Mouse (Mus musculus) 3134 (cell line): ENCODE measurements around the gene Gbgt1.
A peak's percentile ranks its signal among the peaks of the same experiment; 100 is the strongest.

Source experiments
- DNase-seq: peaks from one replicate; pipeline ENCODE4 v3.0.0-alpha.2; 2011; ENCODE audit warnings: low spot score; ENCODE audit not compliant: insufficient read length; ENCODE audit errors: extremely low read depth

The Gbgt1 gene

DNA sequence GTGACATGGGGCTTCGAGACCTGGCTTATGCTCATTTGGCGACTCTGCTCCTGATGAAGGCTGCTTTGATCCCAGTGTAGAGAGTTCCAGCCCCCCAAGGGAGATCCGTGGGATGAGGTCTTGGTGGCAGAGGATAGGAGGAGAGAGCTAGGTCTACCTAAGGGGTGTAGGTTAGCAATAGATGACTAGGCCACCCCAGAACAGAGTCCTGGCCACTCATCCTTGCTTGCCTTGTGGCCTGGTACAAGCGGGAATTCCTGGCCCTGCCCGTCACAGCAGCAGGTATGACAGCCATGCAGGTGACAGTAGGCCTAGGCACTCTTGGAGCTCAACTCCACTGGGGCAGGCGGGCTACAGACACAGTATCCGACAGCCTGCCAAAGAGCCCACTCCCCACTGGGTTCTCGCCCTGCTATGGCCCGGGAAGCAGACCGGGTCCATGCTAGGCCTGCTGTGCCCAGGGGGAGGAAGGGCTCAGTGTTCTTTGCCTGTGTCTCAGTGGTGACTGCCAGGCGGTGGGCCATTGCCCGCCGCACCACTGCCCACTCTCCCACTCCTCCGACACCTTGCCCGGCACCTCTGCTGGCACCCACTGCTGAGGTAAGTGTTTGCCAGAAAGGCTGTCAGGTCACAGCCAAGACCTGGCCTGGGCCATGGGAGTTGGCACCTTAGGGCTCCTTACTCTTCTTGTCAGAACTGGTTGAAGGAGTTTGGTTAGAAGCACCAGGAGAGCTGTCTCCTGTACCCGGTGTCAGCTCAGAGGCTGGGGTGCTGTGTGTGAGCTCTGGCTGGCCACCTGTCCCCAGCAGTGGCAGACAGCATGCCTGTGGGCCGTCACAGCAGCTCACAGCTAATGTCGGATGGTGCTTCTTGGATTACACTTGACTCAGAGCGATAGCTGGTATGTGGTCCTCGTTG lies 31.0 kb downstream of the Gbgt1 start:
- no peak for DNase-seq

DNA sequence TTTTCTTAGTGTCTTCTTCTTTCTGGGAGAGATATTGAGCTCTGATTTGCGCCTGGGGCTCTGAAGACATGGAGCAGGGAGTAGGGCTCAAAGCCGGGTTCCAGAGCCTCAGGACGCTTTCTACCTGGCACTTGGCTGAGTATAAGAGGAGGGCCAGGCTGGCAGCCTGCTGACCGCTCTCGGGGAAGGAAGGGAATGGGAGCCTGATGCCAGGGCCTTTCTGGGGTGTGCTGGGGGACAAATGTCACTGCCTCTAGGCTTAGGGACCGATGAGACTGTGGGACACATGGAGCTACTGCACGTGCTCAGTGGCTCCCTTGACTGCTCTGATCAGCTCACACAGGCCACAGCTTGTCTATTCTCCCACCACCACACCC lies 31.7 kb downstream of the Gbgt1 start:
- DNase-seq = no peak

DNA sequence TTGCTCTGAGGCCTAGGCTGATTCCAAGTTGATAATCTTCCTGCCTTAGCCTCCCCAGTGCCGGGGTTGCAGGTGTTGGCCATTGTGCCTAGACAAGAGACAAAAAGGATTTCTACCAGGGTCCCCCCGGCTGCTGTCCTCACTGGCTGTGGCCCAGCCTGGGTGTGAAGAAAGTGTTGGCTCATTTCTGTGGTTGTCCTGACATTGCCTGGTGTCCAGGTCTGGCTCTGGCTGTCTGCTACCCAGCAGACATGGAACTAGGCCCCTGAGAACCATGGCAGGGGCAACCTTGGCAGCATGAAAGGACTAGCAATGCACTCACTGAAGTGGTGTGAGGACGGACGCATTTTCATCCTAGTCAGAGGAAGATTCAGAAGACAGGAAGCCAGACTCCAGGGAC lies 33.2 kb downstream of the Gbgt1 start:
- DNase-seq = no peak

DNA sequence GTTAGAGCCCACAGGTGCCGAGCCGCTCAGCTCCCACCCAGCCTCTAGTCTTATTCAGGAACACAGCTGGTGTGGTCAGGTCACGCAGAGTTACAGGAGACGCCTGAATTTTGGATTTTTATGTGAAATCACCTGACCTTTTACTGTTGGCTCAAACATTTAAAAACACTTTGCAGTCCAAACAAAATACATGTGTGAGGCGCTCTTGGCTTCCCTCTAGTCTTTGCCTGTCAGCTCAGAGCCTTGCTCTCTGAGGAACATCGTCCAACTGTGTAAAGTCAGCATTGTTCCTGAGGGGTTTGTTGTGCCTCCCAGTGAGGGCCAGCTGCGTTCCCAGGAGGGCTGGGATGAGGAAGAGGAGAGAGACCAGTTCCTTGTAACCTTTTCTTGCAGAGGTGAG lies 33.6 kb downstream of the Gbgt1 start:
- DNase-seq = no peak

DNA sequence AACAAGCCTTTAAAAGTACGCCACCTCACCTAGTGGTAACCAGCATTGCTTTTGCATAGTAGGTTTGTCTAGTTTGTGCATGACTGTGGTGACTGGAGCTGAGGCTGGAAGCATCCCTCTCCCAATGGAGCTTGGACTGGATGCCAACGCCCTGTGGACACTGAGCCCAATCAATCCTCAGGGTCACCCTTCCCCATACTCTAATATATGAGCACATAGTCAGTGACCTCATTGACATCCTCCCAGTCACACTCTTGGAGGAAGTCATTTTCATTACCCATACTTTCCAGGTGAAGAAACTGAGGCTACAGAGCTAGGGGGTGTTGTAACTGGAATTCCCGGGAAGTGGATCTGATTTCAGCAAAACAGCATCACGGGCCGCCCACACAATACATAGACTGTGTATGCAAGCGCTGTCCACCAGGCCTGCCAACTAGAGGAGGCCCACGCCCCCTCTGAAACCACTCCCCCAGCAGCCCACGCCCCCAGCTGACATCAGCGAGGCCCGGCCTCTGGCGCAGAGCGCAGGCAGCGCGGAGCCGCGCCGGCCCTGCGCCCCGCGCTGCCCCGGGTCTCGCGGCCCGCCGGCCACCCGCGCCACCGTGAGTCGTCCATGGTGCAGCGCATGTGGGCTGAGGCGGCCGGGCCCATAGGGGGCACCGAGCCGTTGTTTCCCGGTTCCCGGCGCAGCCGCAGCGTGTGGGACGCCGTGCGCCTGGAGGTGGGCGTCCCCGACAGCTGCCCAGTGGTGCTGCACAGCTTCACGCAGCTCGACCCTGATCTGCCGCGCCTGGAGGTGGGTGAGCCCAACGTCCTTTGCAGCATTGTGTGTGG lies 36.5 kb downstream of the Gbgt1 start:
- peak; percentile 87 for DNase-seq

DNA sequence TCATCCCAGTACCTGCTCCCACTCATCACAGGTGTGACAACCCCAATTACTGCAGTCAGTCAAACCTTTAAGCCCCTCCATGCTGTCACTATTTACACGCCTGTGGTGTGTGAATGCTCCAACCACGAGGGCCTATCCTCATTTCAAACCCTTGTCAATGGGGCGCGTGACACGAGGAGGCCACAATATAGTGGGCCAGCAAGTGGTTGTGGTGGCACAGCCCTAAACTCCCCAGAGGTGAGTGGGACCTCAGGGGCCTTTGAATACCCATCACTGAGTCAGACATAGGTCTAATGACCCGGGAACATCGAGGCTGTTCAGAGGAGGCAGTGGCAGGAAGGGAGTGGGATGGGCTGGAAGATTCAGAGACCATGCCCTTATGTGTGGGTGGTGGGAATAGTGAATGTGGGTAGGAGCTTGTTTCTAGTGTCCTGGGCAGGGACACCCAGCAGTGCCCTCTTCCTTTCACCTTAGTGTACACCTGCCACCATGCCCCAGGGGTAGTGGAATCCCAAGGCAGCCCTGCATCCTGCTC lies 37.3 kb downstream of the Gbgt1 start:
- DNase-seq = no peak

DNA sequence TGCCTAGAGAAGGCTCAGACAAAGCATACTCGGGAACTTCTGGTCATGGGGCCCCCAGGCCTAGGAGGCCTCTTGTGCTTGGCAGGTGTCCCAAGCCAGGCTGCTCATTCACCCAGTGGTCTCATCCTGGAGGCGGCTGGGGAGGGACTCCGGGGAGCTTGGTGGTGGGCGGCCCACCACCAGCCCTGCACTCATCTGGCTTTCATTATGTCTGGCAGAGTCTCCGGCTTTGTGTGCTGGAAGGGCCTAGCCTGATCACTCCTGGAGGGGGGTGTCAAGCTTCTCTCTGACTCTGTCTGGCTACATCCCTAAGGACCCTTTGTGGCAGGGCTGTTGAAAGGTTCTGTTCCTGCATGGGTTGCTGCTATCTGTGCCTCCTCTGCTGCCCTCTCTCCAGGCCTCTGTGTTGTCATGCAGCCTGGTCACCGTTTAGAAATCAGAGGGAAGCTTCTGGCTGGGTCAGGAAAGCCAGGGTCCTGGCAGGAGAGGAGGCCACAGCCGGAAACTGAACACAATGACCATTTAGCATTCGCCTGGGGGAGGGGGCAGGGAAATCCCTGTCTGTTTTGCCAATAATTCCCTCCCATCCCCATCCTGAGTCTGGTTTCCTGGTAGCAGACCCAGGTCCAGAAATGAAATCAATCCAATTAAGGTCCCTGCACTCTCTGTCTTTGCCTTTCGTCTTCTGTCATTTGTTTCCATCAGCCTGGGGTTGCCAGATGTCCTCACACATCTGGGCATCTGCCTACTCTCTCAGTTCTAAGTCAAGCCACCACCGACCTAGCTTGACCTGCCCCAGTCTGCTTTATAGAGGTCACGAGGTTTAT lies 38.0 kb downstream of the Gbgt1 start:
- no peak for DNase-seq

DNA sequence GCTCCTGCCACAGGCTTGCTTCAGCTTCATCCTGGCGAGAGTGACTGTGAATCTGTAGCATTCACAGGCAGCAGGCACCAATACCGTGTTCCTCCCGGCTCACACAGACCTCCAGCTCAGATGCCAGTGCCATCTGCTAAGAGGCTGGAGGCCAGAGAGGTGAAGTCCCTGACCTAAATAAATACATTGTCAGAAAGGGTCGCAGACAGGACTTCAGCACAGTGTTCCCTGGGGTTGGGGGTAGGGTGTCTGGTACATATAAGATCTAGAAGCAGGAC lies 38.5 kb downstream of the Gbgt1 start:
- DNase-seq = no peak

DNA sequence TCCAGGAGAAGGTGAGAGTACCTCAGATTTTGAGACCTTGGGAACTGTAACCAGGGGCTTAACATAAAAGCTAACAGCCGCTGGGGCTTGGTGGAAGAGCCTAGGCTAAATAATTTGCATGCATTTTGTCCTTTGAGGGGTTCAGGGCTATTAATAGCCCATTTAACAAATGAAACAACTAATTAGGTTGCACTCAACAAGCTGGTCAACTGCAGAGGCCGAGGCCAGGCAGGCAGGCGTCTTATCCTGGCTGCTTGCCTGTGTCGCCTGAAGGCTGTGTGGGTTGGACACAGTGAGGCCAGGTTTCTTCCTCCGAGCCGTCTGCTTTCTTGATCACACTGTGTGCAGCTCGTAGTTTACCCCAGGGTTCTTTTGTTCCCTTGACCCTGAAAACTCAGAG lies 39.0 kb downstream of the Gbgt1 start:
- no peak for DNase-seq

DNA sequence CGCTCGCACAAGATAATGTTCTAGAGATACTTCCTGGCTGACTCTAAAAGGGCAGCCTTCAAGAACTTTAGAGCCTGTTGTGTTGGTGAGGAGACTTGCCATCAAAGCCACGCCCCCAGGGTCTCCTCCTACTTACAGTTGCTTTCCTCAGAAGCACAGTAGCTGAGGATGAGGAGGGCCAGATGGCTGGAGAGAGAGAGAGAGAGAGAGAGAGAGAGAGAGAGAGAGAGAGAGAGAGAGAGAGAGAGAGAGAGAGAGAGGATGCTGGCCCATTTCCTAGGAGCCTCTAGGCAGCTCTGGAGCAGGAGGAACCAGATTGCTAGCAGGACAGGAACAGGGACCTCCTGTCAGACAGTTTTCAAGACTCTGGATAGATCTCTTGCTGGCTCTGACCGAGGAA lies 39.5 kb downstream of the Gbgt1 start:
- DNase-seq = no peak

DNA sequence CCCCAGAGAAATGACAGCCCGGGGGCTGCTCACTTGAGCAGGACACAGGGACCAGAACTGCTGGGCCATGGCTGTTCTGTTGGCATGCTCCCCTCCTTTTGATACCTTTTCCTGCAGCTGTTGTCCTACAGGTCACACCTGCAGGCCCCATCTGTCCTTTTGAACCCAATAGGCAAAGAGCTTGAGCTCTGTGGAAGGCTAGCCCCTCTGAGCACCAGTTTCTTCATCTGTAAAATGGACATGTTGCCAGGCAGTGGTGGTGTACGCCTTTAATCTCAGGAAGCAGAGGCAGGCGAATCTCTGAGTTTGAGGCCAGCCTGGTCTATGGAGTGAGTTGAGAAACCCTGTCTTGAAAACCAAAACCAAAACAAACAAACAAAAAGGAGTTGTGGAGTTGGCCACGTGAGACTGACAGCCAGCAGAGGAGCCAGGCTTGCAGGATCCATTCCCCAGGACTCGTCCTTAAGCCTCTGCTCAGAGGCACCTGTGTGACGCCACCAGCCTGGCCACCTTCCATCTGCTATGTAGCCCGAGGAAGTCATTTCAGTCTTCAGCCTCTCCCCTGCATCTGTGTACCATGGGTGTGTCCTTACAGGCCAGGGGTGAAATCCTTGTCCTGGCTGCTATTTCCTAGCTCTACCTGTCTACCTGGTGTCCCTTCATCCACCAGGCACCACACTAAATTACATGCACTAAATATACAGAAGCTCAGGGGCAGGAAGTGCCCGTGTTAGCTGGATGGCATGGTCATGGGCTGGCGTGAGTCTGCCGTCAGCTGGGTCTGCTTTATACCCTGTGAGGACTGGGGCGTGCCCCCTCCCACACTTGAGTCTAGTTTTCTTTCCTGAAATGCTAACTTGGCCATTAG lies 40.3 kb downstream of the Gbgt1 start:
- no peak for DNase-seq

DNA sequence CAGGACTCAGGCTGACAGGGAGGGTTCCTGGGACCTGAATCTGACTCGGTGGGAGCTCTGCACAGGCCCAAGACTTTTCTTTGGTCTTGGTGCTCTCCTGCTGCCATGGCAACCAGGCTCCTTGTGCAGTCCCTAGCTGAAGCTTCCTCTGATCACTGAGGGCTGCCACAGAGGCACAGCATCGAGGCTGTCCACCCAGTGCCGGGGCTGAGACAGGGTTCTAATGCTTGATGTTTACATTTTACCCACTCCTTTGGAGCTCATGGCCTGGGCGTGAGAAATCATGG lies 40.9 kb downstream of the Gbgt1 start:
- no peak for DNase-seq

DNA sequence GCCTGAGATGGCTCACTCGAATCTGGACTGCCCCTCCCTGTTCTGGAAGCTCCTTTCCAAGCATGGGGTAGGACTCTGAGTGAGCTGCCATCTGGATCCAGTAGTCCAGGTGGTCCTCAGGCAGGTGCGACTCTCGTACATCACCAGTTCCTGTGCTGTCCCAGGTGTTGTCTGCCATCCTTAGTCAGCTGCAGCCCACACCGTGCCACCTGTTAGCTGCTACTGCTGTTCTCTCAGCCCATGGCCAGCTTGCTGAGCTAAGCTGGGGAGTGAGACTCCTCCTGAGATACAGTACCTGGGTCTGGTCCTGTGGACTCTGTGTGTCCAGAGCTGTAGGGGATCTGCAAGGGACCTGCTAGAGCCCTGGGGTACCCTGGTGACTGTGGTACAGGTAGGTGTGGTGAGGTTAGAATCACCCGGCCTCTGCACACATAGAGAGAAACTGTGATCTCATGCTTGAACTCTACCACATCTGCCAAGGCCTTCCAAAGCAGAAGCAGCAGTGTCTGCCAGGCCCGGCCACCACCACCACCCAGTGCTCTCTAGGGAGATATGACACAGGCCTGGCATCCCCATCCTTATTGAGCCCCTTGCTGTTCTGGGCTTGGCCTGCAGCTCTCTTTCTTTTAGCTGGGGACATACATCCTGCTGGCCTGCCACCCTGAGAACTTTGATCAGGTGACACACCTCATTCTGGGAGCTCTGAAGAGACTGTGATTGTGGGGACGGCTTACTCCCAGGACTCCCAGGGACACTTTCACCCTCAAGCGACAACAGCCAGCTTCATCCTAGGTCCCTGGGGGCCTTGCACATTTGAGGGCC lies 41.5 kb downstream of the Gbgt1 start:
- peak; percentile 69 for DNase-seq

DNA sequence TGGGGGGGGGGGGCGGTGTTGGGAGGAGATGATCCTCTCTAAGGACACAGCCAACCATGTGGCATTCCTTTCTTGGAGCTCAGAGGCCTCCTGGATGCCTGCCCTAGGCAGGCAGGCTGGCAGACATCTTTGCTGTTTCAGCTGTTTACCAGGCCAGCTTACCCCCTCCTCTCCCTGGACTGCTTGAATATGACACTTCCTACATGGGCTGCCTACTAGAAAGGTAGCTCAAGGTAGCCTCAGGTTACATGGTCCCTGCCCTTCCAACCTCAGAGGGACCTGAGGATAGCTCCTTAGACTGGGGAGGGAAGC lies 42.1 kb downstream of the Gbgt1 start:
- DNase-seq = no peak

DNA sequence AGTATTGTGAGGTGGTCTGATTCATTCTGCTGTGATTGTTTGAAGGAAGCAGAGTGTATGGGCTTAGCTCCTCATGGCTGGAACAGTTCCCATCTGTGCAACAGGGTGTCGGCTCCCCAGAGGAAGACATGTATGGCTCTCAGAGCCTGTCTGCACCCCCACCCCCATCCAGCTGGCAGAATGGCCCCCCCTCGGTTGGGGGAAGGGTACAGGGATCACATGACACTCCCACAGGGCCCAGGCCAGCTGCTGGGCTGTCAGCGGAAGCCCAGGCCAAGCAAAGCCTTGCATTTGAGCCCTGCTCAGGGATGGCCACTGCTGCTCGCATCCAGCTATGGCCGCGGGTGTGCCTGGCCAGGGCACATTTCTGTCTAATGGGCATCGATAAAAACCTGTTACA lies 42.5 kb downstream of the Gbgt1 start:
- peak; percentile 56 for DNase-seq

DNA sequence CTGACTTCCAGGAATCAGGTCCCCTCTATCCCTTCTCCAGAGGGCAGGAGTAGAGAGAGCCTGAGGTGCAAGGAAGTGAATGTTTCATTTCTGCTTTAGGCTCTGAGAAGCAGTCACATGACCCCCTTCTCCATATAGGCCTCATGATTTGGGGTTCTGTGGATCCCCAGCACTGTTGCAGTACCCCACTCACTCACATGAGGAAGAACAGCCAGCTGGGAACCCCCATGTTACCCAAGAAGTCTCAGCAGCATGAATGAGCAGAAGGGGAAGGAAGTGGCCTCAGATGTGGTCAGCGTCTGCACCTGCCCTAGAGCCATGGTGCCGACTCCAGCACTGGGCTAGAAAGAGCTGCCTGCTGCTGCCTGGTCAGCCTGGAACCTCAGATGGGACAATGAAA lies 43.3 kb downstream of the Gbgt1 start:
- no peak for DNase-seq

DNA sequence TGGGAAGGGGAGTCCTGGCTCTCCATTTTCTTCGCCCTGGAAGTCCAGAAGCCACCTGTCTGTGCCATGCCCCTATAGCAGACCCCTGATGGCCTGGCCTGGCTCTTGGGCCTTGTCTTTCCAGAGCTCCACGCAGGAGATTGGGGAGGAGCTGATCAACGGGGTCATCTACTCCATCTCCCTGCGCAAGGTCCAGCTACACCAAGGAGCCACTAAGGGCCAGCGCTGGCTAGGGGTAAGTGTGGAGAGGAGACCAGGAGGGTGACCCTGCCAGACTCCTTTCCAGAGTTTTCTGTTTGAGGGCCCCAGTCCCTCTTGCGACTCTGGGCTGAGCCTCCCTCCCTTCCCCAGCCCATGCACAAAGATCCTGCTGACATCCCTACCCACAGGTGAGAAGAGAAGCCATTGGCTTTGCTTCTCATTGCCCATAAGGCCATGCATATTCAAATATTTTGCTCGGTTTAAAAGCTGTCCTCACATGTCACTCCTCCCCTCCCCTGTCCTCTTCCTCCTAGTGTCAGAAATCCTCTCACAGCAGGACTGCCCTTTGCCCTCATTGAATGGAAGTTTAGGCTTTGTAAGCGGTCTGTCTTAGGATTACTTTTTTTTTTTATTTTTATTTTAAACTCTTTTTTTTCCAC lies 44.0 kb downstream of the Gbgt1 start:
- no peak for DNase-seq

DNA sequence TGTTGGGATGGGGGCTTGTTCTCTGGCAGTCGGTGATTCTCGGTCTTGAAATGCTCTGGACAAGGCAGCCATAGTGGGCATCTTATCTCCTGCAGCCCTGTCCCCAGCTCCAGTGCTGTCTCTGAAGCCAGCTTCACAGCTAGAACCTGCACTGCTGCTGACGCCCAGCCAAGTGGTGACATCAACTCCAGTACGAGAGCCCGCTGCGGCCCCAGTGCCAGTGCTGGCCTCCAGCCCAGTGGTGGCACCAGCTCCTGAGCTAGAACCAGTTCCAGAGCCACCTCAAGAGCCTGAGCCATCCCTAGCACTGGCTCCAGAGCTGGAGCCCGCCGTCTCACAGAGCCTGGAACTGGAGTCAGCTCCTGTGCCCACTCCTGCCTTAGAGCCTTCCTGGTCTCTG lies 47.2 kb downstream of the Gbgt1 start:
- DNase-seq = peak; percentile 56

DNA sequence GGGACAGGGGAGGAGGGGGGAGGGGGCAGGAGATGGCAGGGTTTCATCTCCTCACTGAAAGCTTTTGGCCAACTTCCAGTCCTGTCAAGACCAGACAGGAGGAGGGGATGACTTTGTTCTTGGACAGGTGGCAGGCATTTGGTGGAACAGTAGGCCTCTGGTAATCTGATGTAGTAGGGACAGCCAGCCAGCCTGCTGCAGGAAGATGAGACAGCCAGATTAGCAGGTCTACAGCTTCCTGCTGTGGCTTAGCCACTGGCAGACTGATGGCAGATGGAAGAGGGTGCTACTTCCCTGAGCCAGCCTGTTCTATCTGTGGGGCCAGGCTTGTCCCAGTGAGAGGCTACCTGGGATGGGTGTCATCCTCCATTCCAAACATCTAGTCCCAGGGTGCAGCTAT lies 49.3 kb downstream of the Gbgt1 start:
- DNase-seq = no peak
